Mouse (Mus musculus): Measurements from ENCODE around the gene Ckb.

DNA sequence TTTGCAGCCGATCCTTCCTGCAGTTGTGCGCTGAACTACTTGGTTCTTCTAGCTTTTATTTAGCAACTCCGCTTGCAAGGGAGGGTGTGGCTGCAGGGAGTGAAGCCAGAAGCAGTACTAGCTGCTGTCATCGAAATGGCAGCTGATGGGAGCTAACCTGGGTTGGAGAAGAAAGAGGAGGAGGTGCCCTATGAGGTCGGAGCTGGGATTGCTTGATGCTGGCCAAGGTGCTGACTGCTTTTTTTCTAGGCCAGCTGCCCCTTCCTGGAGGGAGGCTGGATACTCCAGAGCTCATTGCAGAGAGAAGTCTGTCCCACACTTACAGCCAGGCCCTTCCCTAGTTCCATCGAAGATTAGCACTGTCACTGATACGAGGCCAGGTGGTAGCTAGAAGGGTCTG, 6.9 kb upstream of the Ckb start:
- TF ChIP-seq POLR2A (IDR thresholded peaks at IDR 0.05; ENCODE audit: low read depth, low read length) (no peak), CTCF (conservative IDR thresholded peaks at IDR 0.05 in 1 of 2, IDR thresholded peaks at IDR 0.05 in 1 of 2; ENCODE audit: low read depth in 2 of 2, low read length in 2 of 2) (no peak), USF1 (IDR thresholded peaks at IDR 0.05; ENCODE audit: low read depth, low read length) (no peak), CHD2 (IDR thresholded peaks at IDR 0.05; ENCODE audit: low read length) (no peak), ELF1 (IDR thresholded peaks at IDR 0.05; ENCODE audit: low read depth, low read length) (no peak), EP300 (IDR thresholded peaks at IDR 0.05; ENCODE audit: low read length) (no peak), USF2 (conservative IDR thresholded peaks at IDR 0.05; ENCODE audit: low read depth, low read length) (no peak), CHD1 (IDR thresholded peaks at IDR 0.05; ENCODE audit: low read depth, low read length) (no peak), TCF12 (IDR thresholded peaks at IDR 0.05; ENCODE audit: low read depth, low read length) (no peak)

Data from CH12.LX (cell line).